Mouse (Mus musculus): ENCODE measurements around the gene Slc7a6.
"Not testable (repeated sequence)": the region's sequence is repeated elsewhere in the genome, so short reads cannot be mapped to it uniquely, and the experiment has no call there.

Gene Slc7a6

DNA sequence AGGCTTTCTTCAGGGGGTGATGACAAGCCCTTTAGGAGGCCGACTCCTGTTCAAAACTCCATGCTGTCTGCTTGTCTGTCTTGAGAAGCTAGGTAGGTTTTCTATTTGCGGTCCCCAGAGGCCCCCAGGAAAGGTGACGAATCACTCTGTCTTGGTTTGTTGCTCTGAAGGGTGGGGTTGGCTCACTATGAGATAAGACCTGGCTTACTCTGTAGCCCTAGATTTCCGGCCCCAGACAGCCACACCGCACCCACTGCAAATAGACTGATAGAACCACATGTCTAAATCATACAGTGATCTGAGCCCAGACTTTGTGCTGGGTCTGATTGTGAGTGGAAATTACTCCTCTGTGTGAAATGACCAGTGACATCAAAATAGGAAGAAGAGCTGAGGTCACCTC, 23.0 kb downstream of the Slc7a6 start:
- DNase-seq, result peak; percentile 56

DNA sequence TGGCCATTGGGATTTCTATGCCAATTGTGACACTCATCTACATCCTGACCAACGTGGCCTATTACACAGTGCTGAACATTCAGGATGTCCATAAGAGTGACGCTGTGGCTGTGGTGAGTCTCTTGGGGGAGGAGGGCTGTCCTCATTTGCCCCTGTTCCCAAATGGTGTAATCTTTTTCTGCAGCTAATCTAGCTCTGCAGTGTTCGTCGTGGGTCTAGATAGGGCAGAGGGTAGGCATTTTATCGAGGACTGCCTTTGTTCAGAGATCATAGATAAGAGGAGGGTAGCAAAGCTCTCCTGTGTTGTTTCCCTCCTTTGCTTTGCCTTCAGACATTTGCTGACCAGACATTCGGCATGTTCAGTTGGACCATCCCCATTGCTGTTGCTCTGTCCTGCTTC, 24.5 kb downstream of the Slc7a6 start:
- DNase-seq, result no peak

DNA sequence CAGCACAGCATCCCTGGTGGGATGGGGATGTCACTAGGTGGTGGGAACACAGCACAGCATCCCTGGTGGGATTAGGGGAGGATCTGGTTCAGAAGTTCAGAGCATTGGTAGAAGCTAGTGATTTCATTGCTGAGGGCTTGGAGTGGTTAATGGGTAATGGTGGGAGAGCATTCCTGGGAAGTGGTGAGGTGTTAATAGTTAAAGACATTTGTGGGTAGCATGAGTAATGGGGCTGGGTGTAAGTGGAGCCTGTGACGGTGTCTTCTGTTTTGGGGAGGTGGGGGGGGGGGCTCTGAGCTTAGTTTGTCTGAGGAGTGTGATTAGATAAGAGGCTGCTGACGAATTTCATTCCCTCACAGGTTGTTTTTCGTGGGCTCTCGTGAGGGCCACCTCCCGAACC, 25.4 kb downstream of the Slc7a6 start:
- no peak for DNase-seq

DNA sequence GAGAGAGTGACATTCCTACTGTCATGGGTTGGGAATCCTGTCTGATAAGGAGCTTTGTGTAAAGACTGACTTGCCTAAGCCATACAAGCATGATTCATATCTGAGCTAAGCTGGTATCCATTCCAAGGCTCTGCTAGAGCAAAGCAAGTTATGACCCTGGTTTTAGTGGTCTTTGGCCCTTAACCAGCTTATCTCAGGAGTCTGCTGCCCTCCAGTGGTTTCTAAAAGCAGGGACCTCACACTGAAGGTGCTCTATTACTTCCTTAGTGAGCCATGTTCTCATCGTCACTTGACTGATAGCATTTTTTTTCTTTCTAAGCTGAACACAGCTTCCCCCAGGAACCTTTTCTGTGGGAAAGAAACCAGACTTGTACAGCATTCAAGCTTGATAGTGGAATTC, 30.1 kb downstream of the Slc7a6 start:
- DNase-seq, result peak; percentile 18

DNA sequence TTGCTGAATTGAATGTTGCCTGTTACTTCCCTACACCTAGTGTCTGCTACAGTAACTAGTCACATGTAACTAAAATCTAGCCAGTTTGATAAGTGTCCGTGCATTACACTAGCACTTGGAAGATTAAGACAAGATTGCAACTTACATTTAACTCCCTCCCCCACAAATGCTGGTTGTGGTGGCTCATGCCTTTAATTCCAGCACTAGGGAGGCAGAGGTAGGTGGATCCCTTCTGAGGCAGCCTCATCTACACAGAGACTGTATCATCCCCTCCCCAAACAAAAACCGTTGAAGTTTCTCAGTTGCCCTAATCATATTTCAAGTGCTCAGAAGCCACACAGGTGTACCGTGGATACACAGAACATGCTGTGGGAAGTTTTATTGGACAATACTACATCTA, 30.9 kb downstream of the Slc7a6 start:
- DNase-seq, result not testable (repeated sequence)

DNA sequence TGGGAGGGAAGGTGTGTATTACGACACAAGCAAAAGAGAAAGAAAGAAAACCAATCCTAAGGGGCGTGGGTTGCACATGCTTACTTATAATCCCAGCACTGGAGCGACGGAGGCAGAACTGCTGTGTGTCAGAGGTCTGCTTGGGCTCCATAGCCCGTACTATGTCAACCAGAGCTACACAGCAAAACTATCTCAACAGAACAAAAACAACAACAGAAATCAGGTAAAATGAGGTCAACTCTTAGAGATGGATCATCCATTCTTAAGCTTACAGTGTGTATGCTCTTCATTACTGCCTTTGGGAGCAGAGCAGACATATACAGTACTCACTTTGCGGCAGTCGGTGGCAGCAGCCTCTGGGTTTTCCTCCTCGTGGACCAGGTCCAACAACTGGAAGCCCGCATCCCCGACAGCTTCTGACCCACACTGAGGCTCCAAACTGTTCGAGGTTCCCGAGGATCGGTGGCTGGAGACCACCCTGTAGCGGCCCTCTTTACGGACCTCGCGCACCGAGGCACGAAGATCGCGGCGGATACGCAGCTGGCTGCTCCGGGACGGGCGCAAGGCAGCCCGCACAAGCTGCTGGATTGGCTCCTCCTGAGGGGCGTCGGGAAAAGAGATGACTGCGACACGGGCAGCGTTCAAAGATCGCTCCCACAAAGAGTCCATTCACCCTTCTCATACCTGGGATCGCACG, 41.5 kb downstream of the Slc7a6 start:
- DNase-seq, result peak; percentile 22

DNA sequence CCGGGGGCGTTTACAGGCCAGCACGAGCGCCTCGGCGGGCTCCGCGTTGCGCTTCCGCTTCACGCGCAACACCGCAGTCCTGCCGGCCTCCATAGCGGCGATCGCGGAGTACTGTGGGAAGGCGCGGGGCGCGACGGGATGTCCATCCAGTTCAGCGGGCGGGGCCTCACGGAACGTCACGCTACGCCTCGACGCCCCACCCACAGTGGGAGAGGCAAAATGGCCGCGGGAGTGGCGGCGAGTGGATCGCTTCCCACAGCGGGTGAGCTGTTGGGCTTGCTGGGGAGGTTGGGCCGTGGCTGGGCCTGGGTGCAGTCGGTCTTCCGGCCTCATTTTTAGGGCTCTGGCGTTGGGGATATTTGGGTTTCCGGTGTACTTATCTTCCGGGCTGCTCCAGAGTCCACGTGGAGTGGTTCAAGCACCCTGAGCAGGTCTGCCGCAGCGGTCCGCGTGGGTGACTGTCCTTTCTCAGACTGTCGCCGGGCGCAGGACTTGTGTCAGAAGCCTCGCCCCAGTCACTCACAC, 42.2 kb downstream of the Slc7a6 start, which contains the start of the genes Slc7a6os and Prmt7:
Gene Slc7a6os, minus strand, starts transcription at position 115 of the 525 bp plus-strand sequence.
Gene Prmt7, plus strand, starts transcription at position 116 of the 525 bp plus-strand sequence.
- peak; percentile 96 for DNase-seq

DNA sequence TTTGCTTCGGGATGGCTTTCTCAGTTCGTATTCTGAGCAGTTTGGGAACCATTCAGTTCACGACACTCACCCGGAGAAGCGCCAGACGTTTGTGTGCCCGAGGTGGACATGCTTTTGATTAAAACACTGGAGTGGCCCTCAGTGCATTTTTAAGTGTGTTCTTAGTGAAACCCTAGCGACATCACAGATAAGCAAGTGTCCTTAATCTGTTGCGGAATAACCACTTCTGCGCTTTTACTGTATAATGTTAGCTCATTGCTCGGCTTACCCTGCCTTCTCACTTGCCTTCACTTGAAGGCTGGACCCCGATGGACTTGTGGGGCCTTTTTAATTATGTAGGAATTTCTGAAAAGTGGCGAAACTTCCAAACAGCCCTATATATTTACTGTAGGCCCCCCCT, 42.8 kb downstream of the Slc7a6 start:
- no peak for DNase-seq

DNA sequence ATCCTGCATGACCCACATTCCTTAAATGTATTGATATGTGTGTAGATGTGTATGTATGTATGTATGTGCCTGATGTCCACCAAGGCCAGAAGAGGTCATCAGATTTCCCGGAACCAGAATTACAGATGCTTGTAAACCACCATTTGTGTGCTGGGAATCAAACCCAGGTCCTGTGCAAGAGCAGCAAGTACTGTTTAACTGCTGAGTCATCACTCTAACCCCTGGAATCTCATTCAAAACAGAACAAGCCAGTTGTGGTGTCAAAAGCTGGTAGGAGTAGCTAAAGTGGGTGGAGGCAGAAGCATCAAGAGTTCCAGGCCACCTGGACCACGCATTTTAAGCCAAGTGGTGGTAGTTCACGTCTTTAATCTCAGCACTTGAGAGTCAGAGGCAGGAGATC, 45.3 kb downstream of the Slc7a6 start:
- no peak for DNase-seq

DNA sequence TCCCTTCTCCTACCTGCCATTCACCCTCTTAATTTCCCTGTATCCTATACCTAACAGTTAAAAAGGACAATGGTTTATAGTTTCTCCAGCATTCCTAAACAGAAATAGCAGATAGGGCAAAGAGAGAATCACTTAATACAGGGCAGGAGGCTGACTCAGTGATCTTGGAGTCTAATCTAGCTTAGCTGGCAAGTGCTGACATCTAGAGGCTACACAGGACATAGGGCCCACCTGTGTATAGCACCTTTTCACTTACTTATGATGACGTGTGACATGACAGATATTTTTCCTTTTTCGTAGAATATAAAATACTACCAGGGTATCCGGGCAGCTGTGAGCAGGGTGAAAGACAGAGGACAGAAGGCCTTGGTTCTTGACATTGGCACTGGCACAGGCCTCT, 51.0 kb downstream of the Slc7a6 start:
- no peak for DNase-seq

DNA sequence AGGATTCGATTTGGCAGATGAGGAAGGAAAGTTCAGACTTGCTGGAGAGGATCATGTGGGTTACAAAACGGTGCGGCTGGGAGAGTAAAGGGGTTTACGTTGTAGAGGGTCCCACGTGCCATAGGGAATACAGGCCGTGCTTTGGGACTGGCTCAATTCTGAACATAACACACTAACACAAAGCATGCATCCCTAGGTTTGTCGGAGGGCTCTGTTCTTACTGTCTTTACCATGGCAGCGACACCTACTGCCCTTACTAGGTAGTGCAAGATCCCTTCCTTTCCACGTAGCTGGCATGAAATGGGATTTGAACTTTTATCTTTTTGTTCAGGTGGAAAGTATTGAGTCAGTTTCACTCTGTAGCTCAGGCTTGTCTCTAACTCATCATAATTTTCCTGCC, 57.9 kb downstream of the Slc7a6 start:
- peak; percentile 52 for DNase-seq

DNA sequence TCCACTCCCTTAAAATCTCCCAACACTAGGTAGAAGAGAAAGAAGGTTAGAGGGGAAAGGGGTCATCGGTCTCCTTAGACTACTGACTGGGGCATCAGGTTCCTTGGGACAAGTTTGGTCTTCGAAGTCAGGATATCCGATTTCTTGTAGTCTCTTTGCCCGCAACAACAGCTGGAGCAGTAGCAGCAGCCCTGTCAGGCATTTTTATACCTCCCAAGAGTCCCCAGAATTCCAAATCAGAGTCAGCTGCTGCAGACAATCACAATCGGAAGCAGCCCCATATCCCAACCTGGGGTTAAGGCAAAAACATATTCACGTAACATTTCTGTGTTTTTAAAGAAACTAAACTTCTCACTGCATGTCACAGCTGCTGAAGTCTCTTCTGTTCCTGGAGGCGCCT, 62.9 kb downstream of the Slc7a6 start:
- DNase-seq, result no peak

DNA sequence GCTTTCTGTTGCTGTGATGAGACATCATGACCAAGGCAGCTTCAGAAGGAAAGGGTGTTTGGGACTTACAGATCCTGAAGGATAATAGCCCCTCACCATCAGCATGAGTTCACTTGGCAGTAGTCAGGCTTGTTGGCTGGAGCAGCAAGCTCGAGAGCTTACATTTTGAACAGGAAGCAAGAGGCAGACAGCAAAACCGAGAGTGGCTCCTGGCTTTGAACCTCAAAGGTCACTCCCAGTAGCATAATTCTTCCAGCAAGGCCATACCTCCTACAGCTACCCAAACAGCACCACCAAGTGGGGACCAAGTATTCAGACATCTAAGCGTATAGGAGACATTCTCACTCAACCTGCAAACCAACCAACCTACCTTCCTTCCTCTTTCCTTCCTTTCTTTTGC, 64.1 kb downstream of the Slc7a6 start:
- DNase-seq, result no peak

DNA sequence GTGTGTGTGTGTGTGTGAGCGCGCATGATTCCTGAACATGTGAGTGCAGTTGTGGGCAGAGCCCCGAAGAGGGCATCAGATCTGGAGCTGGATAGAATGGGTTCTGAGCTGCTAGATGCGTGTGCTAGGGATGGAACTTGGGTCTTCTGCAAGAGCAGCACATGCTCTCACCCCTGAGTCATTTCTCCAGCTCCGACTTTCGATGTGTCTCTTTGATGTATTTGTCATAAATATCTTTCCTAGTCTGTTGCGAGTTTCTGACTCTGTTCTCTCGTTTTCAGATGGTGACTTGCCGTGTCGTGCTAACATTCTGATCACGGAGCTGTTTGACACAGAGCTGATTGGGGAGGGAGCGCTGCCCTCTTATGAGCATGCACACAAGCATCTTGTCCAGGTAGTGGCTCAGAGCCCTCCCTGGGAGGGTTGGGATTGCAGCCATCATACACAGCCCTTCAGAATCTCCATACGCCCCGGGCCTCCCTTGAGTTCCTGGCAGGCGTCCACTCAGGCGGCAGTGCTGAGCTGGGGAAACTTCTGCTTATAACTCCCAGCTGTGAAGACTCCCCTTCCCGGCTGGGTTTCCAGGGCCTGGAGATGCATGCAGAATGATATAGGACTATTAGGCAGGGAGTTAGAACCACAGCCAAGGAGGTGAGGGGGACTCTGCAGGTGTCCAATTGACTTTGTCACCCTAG, 66.1 kb downstream of the Slc7a6 start:
- DNase-seq, result no peak

DNA sequence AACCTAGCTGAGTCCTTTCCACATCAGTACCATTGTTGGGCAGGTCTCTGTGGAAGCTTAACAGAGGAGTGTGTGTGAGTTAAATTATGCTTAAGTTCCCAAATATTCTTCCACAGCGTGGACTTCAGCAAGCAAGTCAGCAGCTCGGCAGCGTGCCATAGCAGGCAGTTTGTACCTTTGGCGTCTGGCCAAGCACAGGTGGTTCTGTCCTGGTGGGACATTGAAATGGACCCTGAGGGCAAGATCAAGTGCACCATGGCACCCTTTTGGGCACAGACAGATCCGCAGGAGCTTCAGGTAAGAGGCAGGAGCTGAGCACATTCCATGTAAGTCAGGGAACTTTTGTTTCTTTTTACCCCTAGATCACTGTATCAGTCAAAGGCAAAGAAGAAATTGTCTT, 68.4 kb downstream of the Slc7a6 start:
- no peak for DNase-seq

All from liver (tissue).